Mouse (Mus musculus) retina, postnatal 7 days (tissue): ENCODE results near the gene Tmem106c.

Source experiments
- DNase-seq: peaks from one replicate; pipeline ENCODE4 v3.0.0-alpha.2; 2012; ENCODE audit warnings: low read depth, low spot score

Tmem106c gene

GRCm38 (mm10) chr15:97952137-97952888 lies 11.7 kb upstream of the Tmem106c start:
- peak; percentile 65 for DNase-seq

GRCm38 (mm10) chr15:97952889-97953189 lies 11.2 kb upstream of the Tmem106c start:
- DNase-seq: no peak

DNA sequence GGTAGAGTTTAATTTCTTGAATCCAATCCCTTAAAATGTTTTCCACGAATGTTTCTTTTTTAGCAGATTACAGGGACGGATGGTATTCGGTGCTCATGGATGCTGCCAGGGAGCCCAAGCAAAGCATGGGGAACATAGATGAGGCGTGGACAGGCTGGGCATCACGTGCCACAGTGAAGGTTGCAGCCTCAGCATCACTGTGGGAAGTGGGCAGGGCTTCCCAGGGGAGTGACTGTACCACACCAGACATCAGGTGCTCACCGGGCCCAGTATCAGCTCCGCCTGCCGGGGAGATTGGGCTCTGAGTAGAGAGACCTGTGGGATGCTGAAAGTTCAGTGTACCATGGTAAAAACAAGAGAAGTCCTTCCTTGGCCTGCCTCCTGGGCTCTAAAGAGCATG lies 9.3 kb upstream of the Tmem106c start:
- DNase-seq: no peak

GRCm38 (mm10) chr15:97955286-97955685 lies 8.7 kb upstream of the Tmem106c start:
- no peak for DNase-seq

DNA sequence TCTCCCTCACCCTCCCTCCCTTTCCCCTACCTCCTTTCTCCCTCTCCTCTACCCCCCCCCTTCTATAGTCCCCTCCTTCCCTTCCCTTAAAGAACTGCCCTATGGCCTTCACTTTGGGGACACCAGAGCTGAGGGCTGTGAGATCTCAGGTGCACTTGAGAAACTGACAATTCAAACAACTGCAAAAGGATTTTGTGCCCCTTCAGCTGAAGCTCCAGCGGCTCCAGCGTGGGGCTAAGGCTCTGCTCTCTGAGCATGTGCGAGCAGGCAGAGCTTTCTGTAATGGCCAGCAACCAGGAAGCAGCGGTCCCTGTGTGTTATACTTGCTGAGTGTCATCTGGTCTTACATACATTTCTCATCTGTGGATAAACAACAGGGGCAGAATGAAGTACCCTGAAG lies 8.3 kb upstream of the Tmem106c start:
- no peak for DNase-seq

- DNase-seq: no peak
Measured at GRCm38 (mm10) chr15:97956416-97956815, 7.6 kb upstream of the Tmem106c start.

DNA sequence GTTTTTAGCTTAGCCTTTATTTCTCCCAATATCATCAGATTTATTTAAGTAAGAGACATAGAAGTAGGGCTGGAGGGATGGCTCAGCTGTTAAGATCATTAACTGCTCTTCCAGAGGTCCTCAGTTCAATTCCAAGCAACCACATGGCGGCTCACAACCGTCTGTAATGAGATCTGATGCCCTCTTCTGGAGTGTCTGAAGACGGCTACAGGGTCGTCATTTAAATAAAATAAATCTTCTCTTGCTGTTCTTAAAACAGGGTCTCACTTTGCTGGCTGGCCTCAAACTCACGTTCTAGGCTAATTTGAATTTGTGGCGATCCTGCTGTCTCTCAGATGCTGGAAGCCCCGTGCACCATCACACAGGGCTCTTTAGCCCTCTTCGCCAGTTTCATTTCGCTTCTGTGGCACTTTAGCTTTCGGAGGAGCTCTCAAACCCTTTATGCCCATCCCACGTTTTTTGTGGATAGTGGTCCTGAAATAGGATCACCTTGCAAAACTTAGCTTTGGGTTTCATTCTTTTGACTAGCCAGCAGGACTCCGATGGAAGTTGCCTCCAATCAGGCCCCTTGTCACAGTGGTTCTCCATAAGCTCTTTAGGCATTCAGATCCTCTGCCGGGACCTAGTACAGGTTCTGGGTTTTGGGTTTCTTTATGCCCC lies 541 bp upstream of the Tmem106c start:
- no peak for DNase-seq

- DNase-seq: no peak
Measured at GRCm38 (mm10) chr15:97964836-97965187, 812 bp downstream of the Tmem106c start.

DNA sequence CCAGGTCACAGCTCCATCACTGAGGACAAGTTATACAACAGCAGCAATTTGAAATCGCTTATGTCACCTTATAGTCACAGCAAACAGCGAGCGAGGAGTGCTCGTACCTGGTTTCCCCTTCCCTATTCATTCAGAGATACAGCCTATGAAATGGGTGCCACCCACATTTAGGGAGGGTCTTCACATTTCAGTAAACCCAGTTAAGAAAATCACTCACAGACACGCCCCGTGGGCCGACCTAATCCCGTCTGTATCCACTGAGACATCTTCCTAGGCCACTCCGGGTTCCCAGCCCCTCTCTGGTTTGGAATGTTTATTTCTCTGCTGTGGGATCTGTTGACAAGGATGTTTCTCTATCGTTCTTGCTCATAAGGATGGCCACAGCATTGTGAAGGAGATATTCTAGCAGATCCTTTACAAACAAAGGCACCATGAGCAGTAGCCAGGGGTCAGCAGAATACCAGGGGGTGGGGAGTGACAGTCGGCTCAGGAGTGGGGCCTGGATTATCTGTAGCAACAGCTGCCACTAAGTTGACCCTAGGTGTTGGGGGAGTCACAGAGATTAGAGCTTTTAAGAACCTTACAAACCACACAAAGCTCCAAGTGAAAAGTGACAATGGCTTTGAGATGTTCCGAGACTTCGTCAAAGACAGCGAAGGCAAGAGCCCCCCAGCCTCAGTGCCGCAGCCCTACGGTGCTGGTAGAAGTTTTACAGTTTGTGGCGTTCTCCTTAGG lies 1.5 kb downstream of the Tmem106c start:
- no peak for DNase-seq

GRCm38 (mm10) chr15:97970299-97970698 lies 6.3 kb downstream of the Tmem106c start:
- DNase-seq: no peak

DNA sequence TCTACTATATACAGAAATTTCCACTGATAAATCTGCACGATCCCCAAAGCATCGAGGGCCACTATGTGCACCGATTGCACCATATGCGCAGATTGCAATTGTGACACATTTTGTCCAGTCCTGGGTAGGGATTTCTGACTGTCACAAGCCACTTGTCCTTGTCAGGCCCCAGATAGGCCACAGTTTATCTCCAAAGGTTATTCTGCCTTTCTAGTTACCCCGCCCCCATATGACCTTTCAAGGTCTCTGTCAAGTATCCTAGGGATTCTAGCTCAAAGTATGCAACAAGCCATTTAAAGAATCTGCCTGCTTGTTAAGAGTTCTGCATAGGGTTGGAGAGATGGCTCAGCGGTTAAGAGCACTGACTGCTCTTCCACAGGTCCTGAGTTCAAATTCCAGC lies 8.6 kb downstream of the Tmem106c start:
- DNase-seq: no peak

- no peak for DNase-seq
Measured at GRCm38 (mm10) chr15:97973248-97974005, 9.4 kb downstream of the Tmem106c start.

- no peak for DNase-seq
Measured at GRCm38 (mm10) chr15:97981560-97981959, 17.6 kb downstream of the Tmem106c start.

DNA sequence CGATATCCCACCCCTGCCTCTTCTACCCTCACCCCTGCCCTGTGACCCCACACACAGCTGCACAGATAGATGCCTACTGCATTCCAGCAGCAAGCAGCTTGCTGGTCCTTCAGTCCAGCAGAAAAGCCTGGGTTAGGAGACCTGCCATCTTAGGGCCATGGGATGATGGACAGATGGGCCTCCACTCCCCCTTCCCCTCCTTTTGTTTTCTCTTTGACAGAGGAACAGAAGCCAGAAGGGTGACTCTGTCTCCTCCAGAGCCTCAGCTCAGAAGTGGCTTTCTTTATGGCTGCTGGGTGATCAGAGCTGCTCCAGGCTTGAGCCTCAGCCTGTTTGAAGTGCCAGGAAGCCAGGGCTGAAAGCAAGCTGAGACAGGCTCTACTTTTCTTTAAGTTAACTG lies 25.5 kb downstream of the Tmem106c start:
- DNase-seq: no peak

DNA sequence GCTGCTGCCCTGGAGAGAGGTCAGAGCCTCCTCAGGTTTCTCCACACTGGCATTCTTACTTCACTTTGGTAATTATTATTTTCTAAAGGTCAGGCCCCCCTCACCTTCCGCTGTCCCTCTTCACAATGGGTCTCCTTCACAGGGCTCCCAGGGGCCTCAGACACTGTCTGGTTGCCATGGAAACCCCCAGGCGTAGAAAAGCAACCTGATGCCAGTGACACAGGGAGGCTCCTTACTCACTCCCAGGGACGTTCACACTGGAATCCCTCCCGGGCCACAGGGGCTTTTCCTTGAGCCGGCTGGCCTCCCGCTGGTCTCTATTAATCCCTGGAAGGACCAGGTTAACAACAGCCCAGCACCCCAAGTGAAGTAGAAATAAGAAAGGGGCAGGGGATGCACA lies 26.1 kb downstream of the Tmem106c start:
- no peak for DNase-seq

- DNase-seq: no peak
Measured at GRCm38 (mm10) chr15:97990721-97991120, 26.7 kb downstream of the Tmem106c start.

DNA sequence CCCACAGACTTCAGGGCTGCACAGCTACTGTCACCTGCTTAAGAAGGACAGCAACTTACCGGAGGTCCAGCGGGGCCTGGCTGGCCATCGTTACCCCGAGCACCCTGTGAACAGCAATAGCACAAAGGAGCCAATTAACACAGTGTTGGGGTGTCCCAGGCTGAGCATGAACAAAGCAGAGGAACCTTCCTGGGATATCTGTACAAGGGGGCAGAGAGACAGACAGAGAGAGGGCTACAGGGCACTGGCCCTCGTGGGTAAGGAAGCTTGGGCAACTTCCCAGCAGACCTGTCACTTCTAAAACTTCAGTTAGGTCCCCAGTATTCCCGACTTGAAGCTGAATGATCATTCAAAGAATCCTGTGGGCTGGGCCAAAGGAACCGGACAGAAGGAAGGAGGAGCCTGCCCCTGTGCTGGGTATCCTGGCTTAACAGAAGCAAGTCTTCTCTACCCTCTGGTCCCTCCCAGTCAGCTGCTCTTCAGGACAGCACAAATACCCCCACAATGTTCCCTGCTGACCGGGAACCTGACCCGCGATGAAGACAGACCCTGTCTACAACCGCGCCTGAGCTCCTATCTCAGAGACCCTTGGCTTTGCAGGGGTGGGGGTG lies 27.4 kb downstream of the Tmem106c start:
- no peak for DNase-seq

- DNase-seq: no peak
Measured at GRCm38 (mm10) chr15:97992027-97992711, 28.2 kb downstream of the Tmem106c start.

- peak; percentile 84 for DNase-seq
Measured at GRCm38 (mm10) chr15:97992712-97993286, 28.8 kb downstream of the Tmem106c start.

DNA sequence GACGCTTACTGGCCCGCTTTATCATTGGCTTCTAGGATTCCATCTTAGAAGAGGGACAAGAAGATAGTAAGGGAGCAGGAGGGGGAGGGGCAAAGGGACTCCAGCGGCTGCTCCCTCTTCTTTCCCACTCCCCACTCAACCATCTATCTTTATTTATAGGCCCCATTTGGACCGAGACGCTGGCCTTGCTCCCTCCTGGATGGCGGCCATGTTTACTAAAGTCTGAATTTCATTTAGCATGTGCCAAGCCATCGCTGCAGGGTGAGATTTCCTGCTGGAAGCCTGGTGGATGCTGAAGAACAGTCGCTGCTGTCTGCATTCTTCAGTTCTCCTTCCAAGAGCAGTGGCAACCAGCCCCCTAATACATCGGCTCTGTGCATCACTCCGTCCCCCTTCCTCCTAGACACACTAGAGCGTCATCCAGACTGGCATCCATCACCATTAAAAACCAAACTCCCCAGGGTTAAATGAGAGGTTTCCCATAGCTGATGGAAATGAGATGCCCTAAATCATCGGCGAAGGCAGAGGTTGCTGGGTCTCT lies 32.8 kb downstream of the Tmem106c start:
- DNase-seq: no peak

- DNase-seq: no peak
Measured at GRCm38 (mm10) chr15:97999546-97999945, 35.5 kb downstream of the Tmem106c start.
